Mouse (Mus musculus): ENCODE data around the gene Osbpl10. TPM values are rescaled to one million over a fixed set of nuclear protein-coding genes. Genes with fewer than 3 reads are reported as not detected.

Osbpl10 gene
- total RNA-seq, 2 experiments from 2014 or later: not detected

- no peak for ATAC-seq (ENCODE audit: poor library complexity, severe bottlenecking)
These were observed 86.5 kb downstream of the Osbpl10 start for GRCm38 (mm10) chr9:115064834-115065233.

DNA sequence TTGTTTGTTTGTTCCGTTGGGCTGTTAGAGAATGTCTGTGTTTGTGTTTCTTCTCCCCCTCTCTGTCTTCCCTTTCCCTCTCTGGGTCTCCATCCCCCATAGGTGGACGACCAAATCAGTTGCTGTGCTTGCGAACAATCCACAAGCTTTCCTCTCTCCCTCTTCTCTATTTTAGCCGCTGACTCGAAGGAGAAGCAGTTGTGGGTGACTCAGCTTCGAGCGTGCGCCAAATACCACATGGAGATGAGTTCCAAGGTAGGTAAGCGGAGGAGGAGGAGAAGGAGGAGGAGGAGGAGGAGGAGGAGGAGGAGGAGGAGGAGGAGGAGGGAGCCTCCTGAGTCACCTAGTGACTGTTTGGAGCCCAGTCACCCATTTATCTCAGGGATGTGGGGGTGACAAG lies 88.7 kb downstream of the Osbpl10 start:
- ATAC-seq (ENCODE audit: poor library complexity, severe bottlenecking): no peak

- ATAC-seq (ENCODE audit: poor library complexity, severe bottlenecking): no peak
These were observed 96.8 kb downstream of the Osbpl10 start for GRCm38 (mm10) chr9:115075191-115075590.

DNA sequence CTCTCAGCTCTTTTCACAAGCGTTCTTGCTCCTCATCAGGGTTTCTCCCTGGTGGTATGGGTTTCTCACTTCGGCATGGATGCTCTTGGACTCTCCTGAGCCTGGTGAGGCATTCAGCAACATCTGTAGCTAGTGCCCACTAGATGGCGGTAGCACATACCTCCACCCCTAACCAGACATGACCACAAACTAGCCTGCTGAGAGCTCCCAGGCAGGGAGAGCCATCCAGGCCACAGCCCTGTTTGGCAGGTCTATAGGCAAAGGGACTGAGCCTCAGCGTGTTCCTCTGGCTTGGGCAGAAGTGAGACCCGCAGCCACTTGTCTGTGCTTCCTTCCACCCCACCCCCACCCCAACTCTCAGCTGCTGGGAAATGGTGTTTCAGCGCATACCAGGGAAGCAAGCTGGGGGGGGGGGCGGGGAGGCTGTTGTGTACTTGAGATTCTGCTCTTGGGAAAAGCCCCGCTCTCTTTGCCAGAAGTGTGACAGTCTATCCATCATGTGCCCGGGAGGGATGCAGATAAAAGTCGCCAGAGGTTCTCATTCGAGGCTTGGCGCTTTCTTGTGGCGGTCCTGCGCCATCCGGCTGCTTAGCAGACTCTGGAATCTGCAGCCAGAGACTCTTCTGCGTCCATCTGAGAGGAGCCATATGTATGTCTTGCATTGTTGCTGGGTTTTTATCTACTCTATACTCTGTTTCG lies 110.1 kb downstream of the Osbpl10 start:
- peak; percentile 71 for ATAC-seq (ENCODE audit: poor library complexity, severe bottlenecking)

GRCm38 (mm10) chr9:115089644-115090043 lies 111.3 kb downstream of the Osbpl10 start:
- no peak for ATAC-seq (ENCODE audit: poor library complexity, severe bottlenecking)

- no peak for ATAC-seq (ENCODE audit: poor library complexity, severe bottlenecking)
These were observed 118.1 kb downstream of the Osbpl10 start for GRCm38 (mm10) chr9:115096481-115096880.

- ATAC-seq (ENCODE audit: poor library complexity, severe bottlenecking): no peak
These were observed 119.0 kb downstream of the Osbpl10 start for GRCm38 (mm10) chr9:115097340-115097739.

DNA sequence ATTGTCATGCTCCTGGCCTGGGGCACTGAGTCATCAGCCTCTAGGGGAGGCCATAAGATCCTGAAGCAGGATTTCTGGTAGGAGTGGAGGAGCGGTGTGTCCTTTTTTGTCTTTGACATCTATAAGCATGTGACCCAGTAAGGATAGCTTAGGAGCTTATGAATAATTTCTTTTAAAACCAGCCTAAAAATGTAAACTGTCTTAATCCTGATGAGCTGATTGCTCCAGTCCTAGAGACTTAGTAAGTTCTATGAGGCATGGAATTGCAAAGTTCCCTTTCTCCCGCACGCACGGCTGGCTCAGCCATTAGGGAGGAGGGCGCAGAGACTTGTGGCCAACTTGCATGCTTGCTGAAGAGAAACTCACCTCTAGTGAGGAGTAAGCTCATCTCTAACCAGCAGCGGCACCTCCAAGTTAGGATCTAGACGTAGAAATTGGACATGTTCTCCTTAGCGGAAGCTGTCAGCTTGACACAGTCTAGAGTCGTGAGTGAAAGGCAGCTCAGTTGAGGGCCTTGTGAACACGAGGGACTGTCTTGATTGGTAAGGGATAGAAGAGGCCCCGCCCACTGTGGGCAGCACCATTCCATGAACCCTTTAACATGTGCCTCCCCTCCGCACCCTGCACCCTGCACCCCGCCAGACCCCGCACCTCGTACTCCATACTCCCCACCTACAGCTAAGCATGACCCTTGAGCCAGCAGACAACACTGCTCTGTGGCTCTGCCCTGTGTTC lies 122.0 kb downstream of the Osbpl10 start:
- no peak for ATAC-seq (ENCODE audit: poor library complexity, severe bottlenecking)

GRCm38 (mm10) chr9:115107430-115107829 lies 129.1 kb downstream of the Osbpl10 start:
- no peak for ATAC-seq (ENCODE audit: poor library complexity, severe bottlenecking)

- no peak for ATAC-seq (ENCODE audit: poor library complexity, severe bottlenecking)
These were observed 132.3 kb downstream of the Osbpl10 start for GRCm38 (mm10) chr9:115110655-115111054.

DNA sequence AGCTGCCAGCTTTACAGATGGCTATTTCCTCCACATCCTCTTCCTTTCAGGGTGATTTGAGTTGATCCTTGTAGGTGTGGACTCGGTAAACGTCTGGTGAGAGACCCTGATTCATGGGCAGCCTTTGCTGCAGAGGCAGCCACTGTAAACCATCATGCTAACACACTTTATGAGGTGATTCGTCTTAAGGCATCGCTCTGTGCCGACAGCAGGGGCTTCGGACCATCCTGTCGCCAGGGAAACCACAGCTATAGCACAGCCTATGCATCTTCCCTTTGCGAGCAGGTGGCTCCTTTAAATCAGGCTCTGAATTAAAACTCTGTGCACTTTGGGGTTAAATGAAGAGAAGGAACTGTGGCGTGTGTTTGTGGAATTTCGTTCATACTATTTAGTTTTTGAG lies 138.9 kb downstream of the Osbpl10 start:
- ATAC-seq (ENCODE audit: poor library complexity, severe bottlenecking): no peak

DNA sequence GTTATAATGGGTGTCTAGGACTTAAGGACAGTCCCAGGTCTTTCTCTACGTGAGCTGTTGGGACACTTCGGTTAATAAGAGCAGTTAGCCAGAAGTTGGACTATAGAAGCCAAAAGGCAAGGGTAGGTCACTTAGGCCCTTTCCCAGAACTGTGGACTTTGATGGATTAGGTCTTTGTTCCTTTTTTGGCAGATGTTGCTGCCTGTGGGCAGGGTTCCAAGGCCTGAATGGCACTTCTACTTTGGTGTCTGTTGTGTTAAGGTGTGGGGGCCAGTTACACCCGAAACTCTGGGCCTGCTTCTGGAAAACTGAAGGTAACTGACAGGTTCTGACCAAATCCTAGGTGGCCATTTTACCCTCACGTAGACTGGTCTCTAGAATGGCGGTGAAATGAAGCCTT lies 141.9 kb downstream of the Osbpl10 start:
- ATAC-seq (ENCODE audit: poor library complexity, severe bottlenecking): no peak

- ATAC-seq (ENCODE audit: poor library complexity, severe bottlenecking): no peak
These were observed 142.4 kb downstream of the Osbpl10 start for GRCm38 (mm10) chr9:115120678-115121224.

DNA sequence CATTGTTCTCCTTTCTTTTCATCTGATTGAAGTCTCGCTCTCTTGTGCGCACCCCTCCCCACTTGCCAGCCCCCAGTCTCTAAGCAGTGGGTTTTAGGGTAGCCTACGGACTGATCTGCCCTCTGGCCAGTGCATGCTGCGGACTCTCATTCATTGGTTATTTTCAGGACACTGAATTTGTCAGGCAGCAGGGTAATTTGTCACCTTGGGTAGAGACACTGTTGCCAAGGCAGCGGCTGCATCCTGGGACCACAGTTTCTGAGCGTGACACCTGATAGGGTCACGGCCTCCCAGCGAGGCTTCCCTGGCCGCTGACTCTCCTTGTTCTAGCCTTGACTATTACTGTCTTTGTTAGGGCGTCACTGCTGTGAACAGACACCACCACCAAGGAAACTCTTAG lies 149.0 kb downstream of the Osbpl10 start:
- no peak for ATAC-seq (ENCODE audit: poor library complexity, severe bottlenecking)

GRCm38 (mm10) chr9:115133926-115134325 lies 155.6 kb downstream of the Osbpl10 start:
- no peak for ATAC-seq (ENCODE audit: poor library complexity, severe bottlenecking)

DNA sequence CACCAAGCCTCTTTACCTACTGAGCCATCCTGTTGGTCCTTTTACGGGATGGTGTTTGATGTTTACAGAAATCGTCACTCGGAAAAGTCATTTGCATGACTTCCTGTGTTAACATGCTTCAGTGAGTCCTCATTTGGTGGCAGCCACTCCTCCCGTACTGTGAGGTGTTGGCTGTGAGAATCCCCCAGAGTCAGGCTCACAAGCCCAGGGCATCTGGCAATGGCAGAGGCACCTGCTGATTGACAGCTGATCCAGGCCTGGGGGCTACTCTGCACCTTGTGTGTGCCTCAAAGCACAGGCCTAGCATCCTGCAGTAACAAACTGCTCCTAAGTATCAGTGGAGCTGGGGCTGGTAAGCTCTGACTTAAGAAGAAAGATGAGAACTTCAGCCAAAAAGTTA lies 156.4 kb downstream of the Osbpl10 start:
- no peak for ATAC-seq (ENCODE audit: poor library complexity, severe bottlenecking)

DNA sequence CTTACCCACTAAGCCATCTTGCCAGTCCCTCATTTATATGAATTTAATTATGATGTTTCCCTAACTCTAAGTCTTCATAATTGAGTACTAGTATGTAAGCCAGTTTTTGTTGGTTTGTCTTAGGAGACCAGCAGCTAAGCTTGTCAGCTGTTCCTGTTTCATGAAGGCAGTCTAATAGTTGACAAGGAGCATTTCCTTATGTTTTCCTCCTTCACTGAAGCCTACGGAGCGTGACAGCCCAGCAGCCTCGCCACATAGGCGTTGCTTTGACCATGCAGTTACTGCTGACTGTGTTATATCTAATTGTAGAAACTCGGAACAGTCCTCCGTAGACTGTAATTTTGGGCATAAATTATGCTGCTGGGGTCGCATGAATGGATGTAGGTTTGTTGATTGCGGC lies 157.0 kb downstream of the Osbpl10 start:
- ATAC-seq (ENCODE audit: poor library complexity, severe bottlenecking): no peak

DNA sequence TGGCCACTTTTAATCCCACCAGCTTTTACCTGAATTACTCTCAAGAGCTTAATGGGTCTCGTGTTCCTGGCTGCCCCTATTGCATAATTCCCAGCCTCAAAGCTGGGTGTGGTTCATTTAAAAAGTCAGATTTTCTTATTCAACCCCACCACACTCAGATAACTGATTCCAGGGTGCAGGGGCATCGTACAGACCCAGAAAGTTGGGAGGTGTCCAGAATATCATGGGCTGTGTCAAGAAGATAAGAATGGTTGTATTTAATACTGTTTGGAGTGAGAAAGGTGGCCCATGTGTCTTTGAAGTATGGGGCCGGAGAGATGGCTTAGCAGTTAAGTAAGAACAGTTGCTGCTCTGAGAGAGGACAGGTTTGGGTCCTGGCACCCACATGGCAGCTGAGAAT lies 159.5 kb downstream of the Osbpl10 start:
- ATAC-seq (ENCODE audit: poor library complexity, severe bottlenecking): no peak

DNA sequence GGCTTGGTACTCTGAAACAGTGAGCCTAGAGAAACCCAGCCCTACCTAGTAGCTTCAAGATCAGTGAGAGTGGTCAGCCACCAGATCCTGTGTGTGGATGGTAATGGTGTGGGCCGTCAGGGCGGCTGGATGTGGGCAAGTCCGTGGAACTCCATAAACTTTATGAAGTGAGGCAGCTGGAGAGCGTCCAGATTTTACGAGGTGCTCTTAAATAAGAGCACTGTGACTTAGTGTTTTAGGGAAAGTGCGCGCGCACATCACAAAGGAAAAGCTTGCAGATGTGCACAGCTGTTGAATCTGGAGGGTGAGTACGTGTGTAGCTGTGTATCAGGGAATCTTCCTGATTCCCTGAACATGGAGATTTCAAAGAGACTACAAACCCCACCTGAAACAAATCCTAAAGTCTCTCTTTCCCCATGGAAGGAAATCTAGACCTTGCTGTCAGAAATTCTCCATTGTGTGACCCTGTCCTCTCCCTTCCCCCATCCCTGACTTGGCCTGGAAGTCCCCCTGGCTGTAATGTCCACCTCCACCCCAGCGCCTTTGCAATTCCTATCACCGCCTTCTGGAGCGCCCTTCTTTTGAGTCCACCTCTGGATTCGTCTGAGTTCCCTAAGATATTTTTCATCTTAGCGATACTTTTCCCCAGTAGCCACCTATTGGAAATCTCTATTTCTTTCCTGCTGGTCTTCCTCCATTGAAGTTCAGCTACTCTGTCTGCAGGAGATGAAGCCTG lies 161.4 kb downstream of the Osbpl10 start:
- no peak for ATAC-seq (ENCODE audit: poor library complexity, severe bottlenecking)

DNA sequence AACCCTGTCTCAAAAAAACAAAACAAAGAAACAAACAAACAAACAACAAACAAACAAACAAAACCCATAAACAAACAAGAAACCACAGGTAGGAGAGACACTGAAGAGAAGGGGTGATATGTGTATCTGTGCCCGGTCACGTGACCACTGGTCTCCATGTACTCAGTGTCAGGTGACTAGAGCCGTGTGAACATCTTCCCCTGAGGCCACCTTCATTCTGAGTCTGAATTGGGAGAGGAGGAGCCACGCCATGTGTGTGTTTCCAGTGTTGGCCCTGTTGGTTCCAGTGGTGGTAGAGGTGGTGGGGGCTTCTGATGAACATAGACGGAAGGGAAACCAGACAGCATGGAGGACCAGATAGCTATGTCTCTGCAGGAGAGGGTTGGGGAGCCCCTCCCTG lies 168.8 kb downstream of the Osbpl10 start:
- no peak for ATAC-seq (ENCODE audit: poor library complexity, severe bottlenecking)

DNA sequence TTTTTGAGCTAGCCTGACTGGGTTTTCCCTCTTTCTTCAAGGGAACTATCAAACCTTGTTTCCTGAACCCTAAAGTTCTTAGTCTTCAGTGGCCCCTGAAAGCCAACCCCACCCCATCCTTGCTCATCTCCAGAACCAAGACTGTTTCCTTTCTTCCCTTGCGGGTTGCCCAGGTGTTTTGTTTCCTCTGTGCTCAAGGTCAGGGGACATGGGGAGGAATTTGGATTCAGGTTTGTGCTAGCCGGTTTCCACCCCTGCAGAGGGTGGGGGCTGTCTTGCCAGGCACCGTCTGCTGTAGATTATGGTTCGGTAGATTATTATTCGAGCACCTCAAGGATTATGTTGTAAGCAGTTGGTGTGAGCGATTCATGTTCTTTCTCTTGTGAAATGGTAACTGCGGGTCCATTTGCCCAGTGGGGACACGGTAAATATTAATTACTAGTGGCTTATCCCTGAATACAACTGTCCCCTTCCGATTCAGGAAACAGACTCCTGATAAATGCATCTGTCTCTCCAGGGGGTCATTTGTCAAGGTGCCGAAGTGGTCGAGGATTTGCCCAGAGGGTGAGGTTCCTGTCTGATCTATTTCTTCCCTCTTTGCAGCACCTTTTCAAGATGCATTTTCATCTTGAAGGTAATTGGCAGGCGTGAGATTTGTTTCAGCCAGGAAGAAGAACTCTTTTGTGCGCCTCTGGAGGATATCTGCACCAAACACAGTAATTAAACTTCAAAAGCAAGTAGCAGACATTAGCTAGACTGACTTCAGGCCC lies 169.4 kb downstream of the Osbpl10 start:
- ATAC-seq (ENCODE audit: poor library complexity, severe bottlenecking): no peak
